Mouse (Mus musculus) cerebellum, postnatal 10 days (tissue): ENCODE measurements at regions not wholly inside any gene's neighbourhood (a gene's known extent, or its start where the extent isn't known, plus 50 kb on each side); places are given as distances from the start of the nearest gene placed in this dataset.

Experiments used
- DNase-seq, 2 experiments: peaks; one replicate each; pipeline ENCODE4 v3.0.0; 2021; ENCODE audit warnings: mixed read lengths in 2 of 2

- no peak for DNase-seq
Measured at GRCm38 (mm10) chr3:143786889-143787288, 418.1 kb downstream of the Lmo4 start.

- no peak for DNase-seq
Measured at GRCm38 (mm10) chr3:143784353-143784791, 420.6 kb downstream of the Lmo4 start.

- DNase-seq, result no peak
Measured at GRCm38 (mm10) chr3:143778161-143778560, 426.9 kb downstream of the Lmo4 start.

GRCm38 (mm10) chr3:143759337-143759736, 445.7 kb downstream of the Lmo4 start:
- no peak for DNase-seq

GRCm38 (mm10) chr3:143753197-143753596, 451.8 kb downstream of the Lmo4 start:
- DNase-seq, result no peak

- no peak for DNase-seq
Measured at GRCm38 (mm10) chr3:143752660-143753059, 452.4 kb downstream of the Lmo4 start.

- DNase-seq, result peak; percentile 10 to 23
Measured at GRCm38 (mm10) chr3:143750128-143750527, 454.9 kb downstream of the Lmo4 start.

- DNase-seq, result peak in 1 of 2 experiments; percentile 5
Measured at GRCm38 (mm10) chr3:143743649-143744048, 461.4 kb downstream of the Lmo4 start.

GRCm38 (mm10) chr3:143742786-143743571, 462.0 kb downstream of the Lmo4 start:
- DNase-seq, result peak; percentile 5 to 22

GRCm38 (mm10) chr3:143738676-143739075, 466.3 kb downstream of the Lmo4 start:
- DNase-seq, result no peak

- DNase-seq, result no peak
Measured at GRCm38 (mm10) chr3:143737844-143738243, 467.2 kb downstream of the Lmo4 start.

- DNase-seq, result no peak
Measured at GRCm38 (mm10) chr3:143736651-143737398, 468.2 kb downstream of the Lmo4 start.

GRCm38 (mm10) chr3:143734791-143735190, 470.2 kb downstream of the Lmo4 start:
- no peak for DNase-seq

- no peak for DNase-seq
Measured at GRCm38 (mm10) chr3:143732966-143733725, 471.9 kb downstream of the Lmo4 start.

GRCm38 (mm10) chr3:143729473-143730076, 475.4 kb downstream of the Lmo4 start:
- no peak for DNase-seq

GRCm38 (mm10) chr3:143722571-143722970, 482.4 kb downstream of the Lmo4 start:
- DNase-seq, result no peak

GRCm38 (mm10) chr3:143722082-143722481, 482.9 kb downstream of the Lmo4 start:
- DNase-seq, result no peak

GRCm38 (mm10) chr3:143713183-143713582, 491.8 kb downstream of the Lmo4 start:
- no peak for DNase-seq

GRCm38 (mm10) chr3:143710805-143711469, 494.1 kb downstream of the Lmo4 start:
- DNase-seq, result no peak

GRCm38 (mm10) chr3:143706679-143707078, 498.3 kb downstream of the Lmo4 start:
- DNase-seq, result no peak

GRCm38 (mm10) chr3:143694817-143695216, 510.2 kb downstream of the Lmo4 start:
- no peak for DNase-seq

GRCm38 (mm10) chr3:143685742-143686141, 519.3 kb downstream of the Lmo4 start:
- no peak for DNase-seq
